Mouse (Mus musculus) gastrocnemius, postnatal 10 days (tissue): ENCODE measurements around the gene Obsl1. TPM values are rescaled to one million over a fixed set of nuclear protein-coding genes. Genes with fewer than 3 reads are reported as not detected.

Experiments used
- DNase-seq: peaks from one replicate; pipeline ENCODE4 v3.0.0; 2021; ENCODE audit warnings: mixed read lengths
- total RNA-seq, 2 experiments: library from RNA; stranded (reverse); gene quantifications; 2 replicates each; pipeline ENCODE4 v1.2.3; 2021

The Obsl1 gene
- total RNA-seq, 2 experiments from 2014 or later = 107 to 122 TPM

GRCm38 (mm10) chr1:75455433-75455832 lies 50.8 kb downstream of the Obsl1 start:
- no peak for DNase-seq

- no peak for DNase-seq
Measured at GRCm38 (mm10) chr1:75451900-75452299, 54.4 kb downstream of the Obsl1 start.

DNA sequence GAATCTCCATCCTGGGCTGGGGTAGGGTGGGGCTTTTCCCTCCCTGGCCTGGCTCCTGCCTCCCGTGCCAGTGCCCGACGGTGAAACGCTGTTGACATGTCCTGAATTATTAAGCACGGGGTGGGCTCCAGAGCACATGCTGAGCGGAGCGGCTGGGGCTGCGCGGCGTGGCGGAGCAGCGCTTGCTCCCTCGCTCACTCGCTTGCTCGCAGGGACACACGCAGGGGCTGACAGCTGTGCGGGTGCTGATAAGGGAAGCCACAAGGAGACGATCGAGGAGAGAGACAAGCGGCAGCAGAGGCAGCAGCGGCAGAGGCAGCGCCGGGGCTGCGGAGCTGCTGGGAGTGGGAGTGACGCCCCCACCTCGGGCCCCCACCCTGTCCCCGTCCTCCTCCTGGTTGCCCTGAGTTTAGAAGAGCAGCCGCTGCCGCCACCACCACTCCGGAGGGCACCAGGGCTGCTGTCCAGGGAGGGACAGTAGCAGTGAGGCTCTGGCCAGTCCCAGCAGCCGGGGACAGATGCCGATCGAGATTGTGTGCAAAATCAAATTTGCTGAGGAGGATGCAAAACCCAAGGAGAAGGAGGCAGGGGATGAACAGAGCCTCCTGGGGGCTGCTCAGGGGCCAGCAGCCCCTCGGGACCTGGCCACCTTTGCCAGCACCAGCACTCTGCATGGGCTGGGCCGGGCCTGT lies 55.8 kb downstream of the Obsl1 start, which contains the start of gene Asic4:
Asic4 (plus strand) TSS at position 123 of the 692 bp plus-strand sequence.
- no peak for DNase-seq

DNA sequence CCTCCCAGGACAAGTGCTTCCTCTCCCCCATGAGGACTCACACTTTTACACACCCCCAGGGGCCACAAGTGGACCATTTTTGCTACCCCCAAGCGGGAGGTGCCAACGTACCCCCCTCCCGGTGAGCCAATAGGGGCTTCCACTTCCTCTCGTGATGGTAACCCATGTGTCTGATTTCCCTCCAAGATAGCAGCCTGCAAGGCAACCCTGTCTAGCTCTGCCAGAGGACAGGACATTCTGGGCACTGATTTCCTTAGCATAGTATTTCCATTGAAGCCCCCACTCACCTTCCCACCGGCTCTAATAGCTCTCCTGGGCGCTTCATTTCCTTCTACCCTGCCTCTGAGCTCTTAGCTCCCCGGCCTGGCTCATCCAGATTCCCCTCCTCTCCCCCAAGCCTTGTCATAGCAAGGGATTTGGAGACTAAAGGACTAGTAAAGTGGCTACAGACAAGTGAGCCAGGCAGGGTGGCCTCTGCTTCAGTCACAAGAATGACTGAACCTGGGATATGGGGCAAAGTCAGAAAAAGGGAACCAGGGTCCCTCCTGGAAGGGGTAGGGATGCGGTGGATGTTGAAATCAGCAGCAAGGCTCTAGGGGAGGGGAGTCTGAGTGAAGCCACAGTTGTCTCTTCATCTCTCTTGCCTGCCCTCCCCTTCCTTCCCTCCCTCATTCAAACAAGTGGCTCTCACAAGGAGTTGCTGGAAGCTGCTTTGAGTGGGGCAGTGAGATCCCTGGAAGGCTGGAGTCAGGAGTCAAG lies 56.7 kb downstream of the Obsl1 start:
- DNase-seq = no peak

DNA sequence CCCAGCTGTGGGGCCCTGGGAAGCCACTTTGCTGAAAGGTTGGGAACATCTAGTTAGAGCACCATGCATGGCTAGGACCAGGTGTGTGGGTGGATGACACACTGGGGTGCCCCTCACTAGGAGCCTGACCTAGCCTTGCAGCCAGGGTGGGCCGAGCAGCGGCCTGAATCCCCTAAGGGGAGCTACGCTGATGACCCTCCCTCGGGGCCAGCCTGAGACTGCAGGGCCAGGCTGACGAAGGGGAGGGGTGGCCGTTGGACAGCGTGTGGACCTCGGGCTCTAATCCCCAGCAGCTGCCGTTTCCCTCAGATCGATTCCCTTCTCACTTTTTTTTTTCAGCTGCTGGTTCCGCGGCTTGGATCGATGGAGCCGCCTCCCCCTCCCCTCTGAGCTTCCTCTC lies 57.3 kb downstream of the Obsl1 start:
- DNase-seq = no peak

GRCm38 (mm10) chr1:75448052-75448431 lies 58.2 kb downstream of the Obsl1 start:
- no peak for DNase-seq

DNA sequence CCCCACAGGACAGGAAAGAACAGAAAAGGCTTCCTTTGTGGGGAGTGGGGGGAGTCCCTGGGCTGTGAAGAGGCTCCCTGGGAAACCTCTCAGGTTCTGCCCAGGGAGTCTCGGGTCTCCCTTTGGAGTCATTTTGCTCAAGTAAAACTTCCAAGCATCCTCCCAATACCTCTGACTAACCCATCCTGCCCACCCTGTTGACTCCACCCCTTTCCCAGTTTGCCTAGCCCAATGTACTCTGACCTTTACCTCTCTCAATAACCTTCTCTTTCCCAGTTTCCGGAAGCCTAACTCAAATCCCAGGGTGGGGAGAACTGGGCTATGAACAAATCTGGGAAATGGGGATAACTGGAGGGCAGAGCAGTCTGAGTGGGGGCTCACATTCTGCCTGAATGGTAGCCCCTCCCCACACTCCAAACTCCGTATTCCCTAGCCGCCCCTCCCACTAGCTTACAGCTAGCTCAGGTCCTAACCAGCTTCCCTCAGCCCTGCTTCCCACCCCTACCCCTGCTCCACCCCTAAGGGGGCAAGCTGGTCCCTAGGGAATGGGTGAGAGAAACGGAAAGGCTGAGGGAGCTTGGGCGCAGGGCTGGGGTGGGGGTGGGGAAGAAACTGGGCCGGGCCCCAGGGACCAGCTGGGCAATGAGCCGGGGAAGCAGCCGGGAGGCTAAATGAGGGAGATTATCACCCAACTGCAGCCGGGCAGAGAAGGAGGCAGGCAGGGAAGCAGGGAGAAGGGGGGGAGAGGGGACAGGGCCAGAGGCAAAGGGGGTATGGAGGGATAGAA lies 58.8 kb downstream of the Obsl1 start:
- no peak for DNase-seq

DNA sequence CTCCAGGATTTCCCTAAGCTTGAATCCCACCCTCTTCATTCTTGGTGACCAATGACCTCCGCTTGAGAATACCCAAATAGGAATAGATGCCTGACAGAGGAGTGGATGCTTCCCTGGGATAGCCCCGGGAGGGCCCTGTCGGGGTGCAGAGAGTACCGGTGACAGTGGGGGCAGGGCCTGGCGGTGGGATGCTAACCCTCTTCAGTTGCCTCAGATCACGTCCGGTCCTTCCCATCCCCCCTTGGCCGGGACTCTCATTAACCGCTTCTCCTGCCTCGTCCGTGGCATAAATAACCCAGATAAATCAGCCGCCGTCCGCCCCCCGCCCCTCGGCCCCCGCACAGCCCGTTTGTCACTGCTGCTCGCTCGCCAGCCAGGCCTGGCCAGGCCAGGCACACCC lies 59.6 kb downstream of the Obsl1 start:
- DNase-seq = no peak

GRCm38 (mm10) chr1:75445751-75446611 lies 60.3 kb downstream of the Obsl1 start:
- peak; percentile 86 for DNase-seq

- DNase-seq = no peak
Measured at GRCm38 (mm10) chr1:75445141-75445701, 61.0 kb downstream of the Obsl1 start.

DNA sequence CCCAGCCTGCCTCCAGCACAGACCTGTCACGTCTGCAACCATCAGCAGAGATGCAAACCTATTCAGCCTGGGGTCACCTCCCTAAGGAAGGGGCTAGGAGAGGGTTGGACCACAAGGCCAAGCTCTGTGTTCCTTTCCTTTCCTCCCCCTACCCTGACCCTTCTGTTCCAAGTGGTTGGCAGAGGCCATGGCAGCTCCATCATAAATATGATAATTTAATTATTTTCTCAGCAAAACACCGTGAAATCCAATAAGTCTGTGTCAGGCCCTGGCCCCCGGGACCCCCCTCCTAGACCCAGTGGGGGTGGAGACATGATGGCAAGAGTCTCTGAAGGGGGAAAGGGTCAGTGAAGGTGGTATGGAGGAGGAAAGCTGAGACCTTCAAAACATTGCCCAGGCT lies 62.0 kb downstream of the Obsl1 start:
- no peak for DNase-seq

- no peak for DNase-seq
Measured at GRCm38 (mm10) chr1:75443247-75444024, 62.8 kb downstream of the Obsl1 start.

- DNase-seq = no peak
Measured at GRCm38 (mm10) chr1:75442811-75443210, 63.4 kb downstream of the Obsl1 start.

GRCm38 (mm10) chr1:75442171-75442570 lies 64.1 kb downstream of the Obsl1 start:
- DNase-seq = no peak

- DNase-seq = no peak
Measured at GRCm38 (mm10) chr1:75441471-75441996, 64.7 kb downstream of the Obsl1 start.

DNA sequence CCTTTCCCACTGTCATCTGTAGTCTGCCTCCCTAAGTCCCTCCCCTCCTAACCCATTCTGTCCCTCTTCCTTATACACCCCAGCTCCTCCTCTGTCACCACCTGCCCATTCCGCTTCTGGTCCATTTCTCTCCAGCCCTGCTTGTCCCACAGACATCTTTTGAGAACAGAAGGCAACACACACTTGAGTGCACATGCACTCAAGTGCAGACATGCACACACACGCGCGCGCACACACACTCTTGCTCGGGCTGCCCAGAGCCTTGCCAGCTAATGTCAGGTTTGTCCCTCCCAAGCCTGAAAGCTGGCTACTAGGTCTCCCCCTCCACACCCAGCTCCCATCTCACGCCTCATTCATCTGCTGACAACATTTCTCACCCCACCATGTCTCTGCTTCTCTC lies 65.6 kb downstream of the Obsl1 start:
- DNase-seq = no peak

- DNase-seq = no peak
Measured at GRCm38 (mm10) chr1:75438782-75439181, 67.5 kb downstream of the Obsl1 start.

DNA sequence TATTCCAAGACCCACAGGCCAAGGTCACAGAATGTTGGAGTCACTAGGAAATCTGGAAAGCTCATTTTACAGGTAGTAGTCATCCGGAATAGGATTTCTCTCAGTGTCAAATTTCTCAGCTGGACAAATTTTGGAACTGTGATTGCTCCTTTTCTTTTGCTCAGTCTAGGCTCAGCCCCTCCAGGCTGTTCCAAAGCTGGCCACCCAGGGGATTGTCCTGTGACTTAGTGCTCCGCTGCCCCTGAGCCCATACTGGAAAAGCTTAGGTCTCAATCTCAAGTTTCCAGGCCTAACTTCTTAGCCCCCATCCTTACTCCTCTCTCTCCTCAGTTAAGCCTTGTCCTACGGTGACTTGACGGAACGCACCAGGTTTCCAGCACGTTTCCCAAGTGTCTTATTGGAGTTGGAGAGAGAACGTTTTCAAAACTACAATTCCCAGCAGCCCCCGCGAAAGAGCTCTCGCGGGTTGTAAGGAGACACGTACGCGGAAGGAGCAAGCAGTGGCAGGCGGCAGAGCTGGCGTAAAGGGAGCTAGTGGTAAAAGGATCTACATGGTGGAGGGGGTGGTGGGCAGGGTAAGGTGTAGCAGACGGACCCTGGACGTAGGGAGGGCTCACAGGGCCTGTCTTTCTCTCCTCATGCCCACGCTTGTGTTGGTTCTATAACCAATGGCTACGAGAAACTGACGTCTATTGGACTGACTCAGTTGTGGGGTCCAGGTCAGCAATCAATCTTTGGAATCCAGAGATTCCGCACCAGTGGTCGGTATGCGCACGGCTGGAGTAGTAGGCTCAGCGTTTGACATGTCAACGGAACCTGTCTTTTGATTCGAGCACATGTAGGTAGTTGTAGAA lies 70.5 kb downstream of the Obsl1 start, which contains the start of gene Gmppa:
Gmppa (plus strand) TSS at position 456 of the 854 bp plus-strand sequence.
- peak; percentile 74 for DNase-seq
